Mouse (Mus musculus) neural tube, embryonic 12.5 days (tissue): Measurements from ENCODE around the gene Syt3. TPM values are rescaled to one million over a fixed set of nuclear protein-coding genes. Genes with fewer than 3 reads are reported as not detected.

Experiments used
- ATAC-seq: fragments of 200-750 bp; cut with Nextera tagmentation; 2 replicates; pipeline ENCODE4 v1.8.0; 2017; ENCODE audit warnings: low read depth, mild to moderate bottlenecking, moderate TSS enrichment, moderate library complexity; ENCODE audit not compliant: low FRiP score
- H3K27ac ChIP-seq: fragments of 300-500 bp; sonication (generic); 2 replicates; pipeline ENCODE4 v1.5.1; 2016
- H3K27me3 ChIP-seq: fragments of 300-500 bp; sonication (generic); replicated peaks from 2 replicates; pipeline ENCODE4 v1.6.1; 2016; ENCODE audit warnings: mild to moderate bottlenecking
- H3K36me3 ChIP-seq: fragments of 300-500 bp; sonication (generic); 2 replicates; pipeline ENCODE4 v1.6.1; 2016; ENCODE audit warnings: mild to moderate bottlenecking
- H3K4me1 ChIP-seq: fragments of 300-500 bp; sonication (generic); 2 replicates; pipeline ENCODE4 v1.6.1; 2016
- H3K4me2 ChIP-seq: fragments of 300-500 bp; sonication (generic); replicated peaks from 2 replicates; pipeline ENCODE4 v1.6.1; 2016; ENCODE audit warnings: mild to moderate bottlenecking
- H3K4me3 ChIP-seq: fragments of 300-500 bp; sonication (generic); 2 replicates; pipeline ENCODE4 v1.5.1; 2016
- H3K9ac ChIP-seq: fragments of 300-500 bp; sonication (generic); 2 replicates; pipeline ENCODE4 v1.6.1; 2016; ENCODE audit warnings: mild to moderate bottlenecking
- H3K9me3 ChIP-seq: fragments of 300-500 bp; sonication (generic); 2 replicates; pipeline ENCODE4 v1.6.1; 2016; ENCODE audit warnings: mild to moderate bottlenecking
- WGBS: fragments of 180-500 bp; shearing (Covaris S2); methylation state at CpG from one replicate; pipeline ENCODE4 v1.1.7; 2016; 5-methylcytosine and 5-hydroxymethylcytosine counted together
- polyA plus RNA-seq: library from polyadenylated mRNA; unstranded; fragments of >200 nt; fragmentation: Nextera tagmentation; extraction: Ambion mirVana; gene quantifications from 2 replicates; pipeline ENCODE4 v1.2.1, GENCODE M21; 2016

Syt3 gene
- polyA plus RNA-seq, 1 experiment from 2014 or later = 10.2 TPM

DNA sequence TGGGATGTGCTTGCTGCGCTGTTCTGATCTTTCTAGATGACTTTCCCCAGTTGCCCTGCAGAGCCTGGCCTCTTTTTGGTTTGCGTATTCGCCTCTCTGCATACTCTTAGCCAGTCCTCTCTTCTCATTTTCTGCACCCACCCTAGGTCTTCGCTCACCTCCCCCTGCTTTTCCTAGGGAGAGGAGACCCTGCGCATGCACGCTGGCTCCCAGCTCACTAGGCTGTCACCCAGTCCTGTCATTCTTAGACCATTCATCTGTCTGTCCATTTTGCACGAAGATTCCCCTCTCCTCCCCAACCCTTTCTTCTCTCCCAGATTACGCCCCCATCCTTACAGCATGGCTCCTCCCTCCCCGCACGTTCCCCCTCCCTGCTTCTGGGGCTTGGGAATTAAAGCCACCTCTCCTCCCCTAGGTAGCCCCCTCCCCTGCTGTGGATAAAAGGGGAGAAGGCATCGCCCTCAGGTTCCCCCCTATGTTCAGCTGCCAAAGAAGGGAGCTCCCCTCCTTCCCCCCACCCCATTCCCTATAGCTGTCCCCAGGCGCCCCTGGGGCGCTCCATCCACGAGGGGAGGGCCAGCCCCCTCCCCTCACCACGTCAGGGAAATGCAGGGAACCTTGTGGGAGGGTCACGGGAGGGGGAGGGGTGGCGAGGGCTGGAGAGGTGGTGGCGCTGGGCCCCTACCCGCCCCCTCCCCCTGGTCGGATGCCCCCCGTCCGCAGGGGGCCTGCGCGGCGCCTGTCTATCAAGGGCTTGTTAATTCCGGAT, 24.8 kb upstream of the Syt3 start:
- peak overlapping the region; percentile 22 for H3K27ac ChIP-seq
- peak; percentile 5; the same call in 1 of the 2 replicates for ATAC-seq
- H3K4me3 ChIP-seq = peak overlapping the region; percentile 35
- peak overlapping the region; percentile 44 for H3K9ac ChIP-seq
- no peaks in the 10 kb centered on the region for H3K9me3 ChIP-seq
- peak overlapping the region; percentile 79 for H3K4me2 ChIP-seq
- 3% methylated on average over 24 of the region's 26 CpGs for WGBS
- no peaks in the 10 kb centered on the region for H3K36me3 ChIP-seq
- peaks cover 72% of the 10 kb centered on the region for H3K27me3 ChIP-seq
- peaks cover 38% of the 10 kb centered on the region for H3K4me1 ChIP-seq

DNA sequence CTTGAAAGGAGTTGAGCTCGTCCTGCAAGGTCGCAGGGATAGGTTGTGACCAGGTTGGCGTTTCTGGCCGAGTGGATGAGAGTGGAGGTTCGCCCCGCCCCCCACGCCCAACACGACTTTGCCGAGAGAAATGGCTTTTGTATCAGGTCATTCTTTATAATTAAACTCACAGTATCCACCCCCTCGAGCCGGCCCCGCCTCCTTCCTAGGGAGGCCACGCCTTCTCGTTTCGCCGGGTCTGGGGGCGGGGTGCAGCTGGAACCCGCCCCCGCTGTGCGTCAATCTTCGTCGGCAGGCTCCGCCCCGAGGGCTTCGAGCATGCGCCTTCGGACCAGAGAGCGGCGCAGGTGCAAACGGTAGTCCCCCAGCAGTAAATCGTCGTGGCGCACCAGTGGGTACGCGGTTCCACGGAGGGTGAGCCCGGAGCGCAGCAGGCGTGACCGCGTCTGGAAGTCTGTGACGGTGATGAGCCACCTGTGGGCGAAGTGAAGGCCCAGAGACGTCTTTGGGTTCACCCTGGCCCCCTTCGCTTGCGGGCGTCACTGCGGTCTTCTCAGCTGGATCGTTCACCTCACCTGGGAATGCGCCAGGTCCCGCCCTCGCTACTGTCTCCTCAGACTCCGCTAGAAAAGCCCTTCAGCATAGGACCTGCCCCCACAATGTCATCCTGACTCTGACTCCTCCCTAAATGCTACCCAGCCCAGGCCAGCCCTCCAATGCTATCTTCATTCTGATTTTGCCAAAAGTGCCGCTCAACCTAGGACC, 23.8 kb upstream of the Syt3 start:
- peaks cover 62% of the 10 kb centered on the region for H3K27me3 ChIP-seq
- peak overlapping the region; percentile 48 for H3K9ac ChIP-seq
- peak overlapping the region; percentile 22; the same call in 1 of the 2 replicates for H3K27ac ChIP-seq
- no peaks in the 10 kb centered on the region for H3K36me3 ChIP-seq
- H3K4me1 ChIP-seq = peaks cover 38% of the 10 kb centered on the region
- WGBS = under 1% methylated on average over 54 of the region's 54 CpGs
- peak overlapping the region; percentile 35 for H3K4me3 ChIP-seq
- H3K9me3 ChIP-seq = no peaks in the 10 kb centered on the region
- peak overlapping the region; percentile 79 for H3K4me2 ChIP-seq
- peak; percentile 81 for ATAC-seq

DNA sequence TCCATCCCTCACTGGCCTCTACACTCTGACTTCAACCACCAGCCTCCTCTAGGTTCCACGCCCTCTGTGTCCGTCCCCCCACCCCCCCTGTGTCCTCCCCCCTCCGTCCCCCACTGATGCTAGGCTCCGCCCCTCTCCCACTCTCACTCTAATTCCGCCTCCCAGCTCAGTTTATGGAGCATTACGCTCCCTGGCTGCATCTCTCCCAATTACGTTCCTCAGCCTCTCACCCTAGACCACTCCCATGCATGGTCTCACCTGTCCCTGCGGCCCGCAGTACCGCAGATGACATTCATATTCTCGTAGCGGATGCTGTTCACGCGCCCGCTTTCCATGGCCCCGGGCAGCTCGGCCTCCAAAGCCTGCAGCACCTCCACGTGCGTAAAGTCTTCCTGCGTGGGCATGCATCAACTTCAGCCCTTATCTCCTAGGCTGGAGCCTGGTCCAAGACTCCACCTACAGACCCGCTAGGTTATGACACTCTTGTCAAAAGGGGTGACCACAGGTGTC, 23.1 kb upstream of the Syt3 start:
- peak overlapping the region; percentile 35; the same call in 1 of the 2 replicates for H3K4me3 ChIP-seq
- no peak overlapping the region for H3K27ac ChIP-seq
- no peaks in the 10 kb centered on the region for H3K9me3 ChIP-seq
- peak overlapping the region; percentile 79 for H3K4me2 ChIP-seq
- ATAC-seq = peak; percentile 5
- H3K4me1 ChIP-seq = peaks cover 38% of the 10 kb centered on the region
- H3K9ac ChIP-seq = peak overlapping the region; percentile 48
- peaks cover 59% of the 10 kb centered on the region for H3K27me3 ChIP-seq
- H3K36me3 ChIP-seq = no peaks in the 10 kb centered on the region
- 8% methylated on average over 21 of the region's 21 CpGs for WGBS

DNA sequence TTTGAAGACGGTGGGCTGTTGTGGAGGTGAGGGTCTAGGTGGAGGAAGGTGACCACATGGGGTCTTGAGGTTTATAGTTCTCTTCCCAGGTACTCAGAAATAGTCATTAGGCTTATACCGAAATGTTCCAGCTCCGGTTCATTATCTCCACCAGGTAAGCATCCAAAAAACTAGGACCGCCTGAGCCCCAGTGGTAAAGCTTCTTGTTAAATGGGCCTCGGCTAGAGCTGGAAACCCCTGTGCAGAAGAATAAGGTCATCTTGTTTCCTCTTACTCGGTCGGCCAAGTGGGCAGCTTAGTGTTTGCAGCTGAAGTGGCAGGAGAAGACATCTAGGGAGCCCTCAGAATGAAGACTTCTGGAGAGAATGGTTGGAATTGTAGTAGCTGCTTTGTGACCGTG, 11.2 kb upstream of the Syt3 start:
- no peak overlapping the region for H3K9ac ChIP-seq
- H3K27me3 ChIP-seq = no peaks in the 10 kb centered on the region
- no peaks in the 10 kb centered on the region for H3K36me3 ChIP-seq
- 94% methylated on average over 8 of the region's 8 CpGs for WGBS
- no peak for ATAC-seq
- H3K4me1 ChIP-seq = peaks cover 7% of the 10 kb centered on the region
- no peak overlapping the region for H3K4me3 ChIP-seq
- H3K9me3 ChIP-seq = no peaks in the 10 kb centered on the region
- H3K27ac ChIP-seq = no peak overlapping the region
- H3K4me2 ChIP-seq = no peak overlapping the region

DNA sequence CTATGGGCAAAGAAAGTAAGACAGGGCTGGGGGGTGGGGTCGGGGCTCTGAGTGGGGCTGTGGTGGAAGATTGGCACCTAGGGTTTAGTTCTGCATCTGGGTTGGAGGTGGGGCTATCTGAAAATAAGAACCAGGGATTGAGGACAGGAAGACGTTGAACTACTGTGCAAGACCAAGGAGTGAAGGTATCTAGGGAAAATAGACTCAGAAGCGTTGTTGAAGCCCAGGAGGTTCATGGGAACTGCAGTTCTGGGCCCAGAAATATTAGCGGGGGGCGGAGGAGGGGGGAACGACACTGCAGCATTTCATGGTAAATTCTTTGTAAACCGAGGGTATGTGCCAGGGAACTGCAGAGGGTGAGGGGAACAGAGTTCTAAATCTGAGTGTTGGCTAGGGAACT, 10.4 kb upstream of the Syt3 start:
- Histone ChIP-seq H3K27me3 (no peaks in the 10 kb centered on the region), H3K4me2 (peak overlapping the region; percentile 79), H3K36me3 (no peaks in the 10 kb centered on the region), H3K9me3 (no peaks in the 10 kb centered on the region), H3K4me3 (peak overlapping the region; percentile 31), H3K9ac (no peak overlapping the region), H3K27ac (no peak overlapping the region), H3K4me1 (peaks cover 7% of the 10 kb centered on the region)
- no peak; the same call in 1 of the 2 replicates for ATAC-seq
- 15% methylated on average over 7 of the region's 7 CpGs for WGBS

DNA sequence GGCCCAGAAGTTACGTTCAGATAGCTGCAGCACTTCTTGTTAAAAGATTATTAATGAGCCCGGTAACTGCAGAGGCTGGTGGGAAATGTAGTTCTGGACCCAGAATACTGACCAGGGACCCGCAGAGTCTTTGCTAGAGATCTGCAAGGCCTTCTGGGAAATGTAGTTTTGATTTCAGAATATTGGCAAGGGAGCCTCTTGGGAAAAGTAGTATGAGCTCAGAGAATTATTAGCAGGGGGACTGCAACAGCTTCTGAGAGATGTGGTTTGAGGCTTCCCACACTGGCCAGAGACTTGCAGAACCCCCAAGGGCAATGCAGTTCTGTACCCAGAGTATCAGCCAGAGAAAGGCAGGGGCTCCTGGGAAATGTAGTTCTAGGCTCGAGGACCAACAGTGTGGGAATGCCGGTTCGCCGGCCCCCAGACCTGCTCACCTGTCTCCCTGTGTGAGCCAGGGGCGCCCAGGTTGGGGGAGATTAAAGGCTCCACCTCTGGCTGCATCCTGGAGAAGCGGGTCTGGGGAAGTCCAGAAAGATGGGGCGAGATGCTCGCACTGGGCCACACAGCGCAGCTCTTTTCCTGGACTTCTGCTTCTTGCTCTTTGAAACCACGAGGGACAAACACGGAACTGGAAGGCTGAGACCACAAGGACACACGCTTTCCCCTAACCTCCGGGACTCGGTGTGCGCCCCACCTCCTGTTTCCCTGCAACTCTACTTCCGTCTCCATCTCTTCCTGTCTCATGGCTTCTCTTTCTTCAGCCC, 9.8 kb upstream of the Syt3 start:
- Histone ChIP-seq H3K27ac (peak overlapping the region; percentile 34; the same call in 1 of the 2 replicates), H3K9me3 (no peaks in the 10 kb centered on the region), H3K4me3 (peak overlapping the region; percentile 50), H3K4me1 (peaks cover 7% of the 10 kb centered on the region), H3K36me3 (no peaks in the 10 kb centered on the region), H3K9ac (peak overlapping the region; percentile 65), H3K4me2 (peak overlapping the region; percentile 79), H3K27me3 (no peaks in the 10 kb centered on the region)
- ATAC-seq = peak; percentile 91
- 0% methylated on average over 19 of the region's 19 CpGs for WGBS

DNA sequence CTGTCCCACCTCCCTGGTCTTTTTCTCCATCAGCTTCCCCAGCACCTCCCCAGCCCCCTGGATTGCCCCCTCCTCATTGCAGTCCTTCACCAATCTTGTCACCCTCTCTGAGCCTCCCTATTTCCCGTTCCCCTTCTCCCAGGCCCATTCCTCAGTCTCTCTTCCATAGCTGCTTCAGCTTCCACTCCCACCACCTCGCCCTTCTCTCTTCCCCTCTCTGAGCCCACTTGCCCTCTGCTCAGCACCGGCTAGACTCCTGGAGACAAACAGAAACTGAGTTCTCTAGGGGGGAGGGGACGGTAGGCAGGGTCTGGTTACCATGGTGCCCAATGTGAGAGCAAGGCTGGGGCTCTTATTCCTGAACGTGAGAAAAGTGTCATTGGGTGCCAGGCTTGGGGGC, 9.1 kb upstream of the Syt3 start:
- no peaks in the 10 kb centered on the region for H3K9me3 ChIP-seq
- H3K4me2 ChIP-seq = peak overlapping the region; percentile 79
- H3K27ac ChIP-seq = peak overlapping the region; percentile 34; the same call in 1 of the 2 replicates
- H3K4me3 ChIP-seq = peak overlapping the region; percentile 50
- H3K36me3 ChIP-seq = no peaks in the 10 kb centered on the region
- peaks cover 7% of the 10 kb centered on the region for H3K4me1 ChIP-seq
- peak; percentile 39 for ATAC-seq
- H3K9ac ChIP-seq = peak overlapping the region; percentile 65
- 0% methylated on average over 5 of the region's 5 CpGs for WGBS
- no peaks in the 10 kb centered on the region for H3K27me3 ChIP-seq

DNA sequence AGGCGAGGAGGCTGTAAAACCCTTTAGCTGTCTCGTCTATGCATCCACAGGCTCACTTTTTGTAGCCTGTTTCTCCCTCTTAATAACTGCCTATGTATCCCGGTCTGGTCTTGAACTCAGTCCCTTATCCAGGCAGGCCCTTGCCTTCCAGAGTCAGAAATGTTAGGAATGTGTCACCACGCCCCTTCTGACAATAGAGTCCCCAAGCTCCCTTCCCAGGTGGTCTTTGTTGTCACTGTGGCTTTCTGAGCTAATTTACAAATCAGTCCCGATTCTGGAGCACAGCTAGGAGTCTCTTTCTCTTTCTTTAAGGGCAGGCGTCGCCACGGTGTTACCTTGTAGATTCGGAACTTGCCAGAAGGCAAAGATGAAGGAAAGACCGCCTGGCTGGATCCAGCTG, 8.7 kb upstream of the Syt3 start:
- peak overlapping the region; percentile 50; the same call in 1 of the 2 replicates for H3K4me3 ChIP-seq
- no peaks in the 10 kb centered on the region for H3K9me3 ChIP-seq
- WGBS = 3% methylated on average over 10 of the region's 10 CpGs
- H3K27ac ChIP-seq = no peak overlapping the region
- no peaks in the 10 kb centered on the region for H3K27me3 ChIP-seq
- H3K4me2 ChIP-seq = peak overlapping the region; percentile 79
- H3K4me1 ChIP-seq = peaks cover 7% of the 10 kb centered on the region
- no peak overlapping the region for H3K9ac ChIP-seq
- no peak for ATAC-seq
- no peaks in the 10 kb centered on the region for H3K36me3 ChIP-seq

DNA sequence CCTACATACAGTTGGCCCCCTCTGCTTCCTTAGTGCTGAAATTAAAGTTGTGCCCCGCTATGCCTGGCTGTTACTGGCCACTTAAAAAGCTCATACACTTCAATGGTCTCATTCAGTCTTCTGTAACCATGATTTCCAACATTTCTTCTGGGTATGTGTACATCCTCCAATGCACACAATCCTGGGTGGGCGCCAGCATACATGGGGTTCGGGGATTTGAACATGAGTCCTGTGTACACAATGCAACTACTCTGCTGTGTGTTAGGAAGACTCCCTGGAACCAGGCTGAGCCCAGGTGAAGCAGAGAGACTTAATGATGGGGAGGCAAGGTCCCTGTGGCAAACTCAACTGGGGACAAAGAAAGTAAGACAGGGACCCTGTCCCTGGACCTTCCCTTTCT, 8.1 kb upstream of the Syt3 start:
- ATAC-seq = no peak
- Histone ChIP-seq H3K4me3 (no peak overlapping the region), H3K36me3 (no peaks in the 10 kb centered on the region), H3K27ac (no peak overlapping the region), H3K9ac (no peak overlapping the region), H3K4me2 (no peak overlapping the region), H3K4me1 (peaks cover 7% of the 10 kb centered on the region), H3K9me3 (no peaks in the 10 kb centered on the region), H3K27me3 (no peaks in the 10 kb centered on the region)
- WGBS = 65% methylated on average over 3 of the region's 3 CpGs

DNA sequence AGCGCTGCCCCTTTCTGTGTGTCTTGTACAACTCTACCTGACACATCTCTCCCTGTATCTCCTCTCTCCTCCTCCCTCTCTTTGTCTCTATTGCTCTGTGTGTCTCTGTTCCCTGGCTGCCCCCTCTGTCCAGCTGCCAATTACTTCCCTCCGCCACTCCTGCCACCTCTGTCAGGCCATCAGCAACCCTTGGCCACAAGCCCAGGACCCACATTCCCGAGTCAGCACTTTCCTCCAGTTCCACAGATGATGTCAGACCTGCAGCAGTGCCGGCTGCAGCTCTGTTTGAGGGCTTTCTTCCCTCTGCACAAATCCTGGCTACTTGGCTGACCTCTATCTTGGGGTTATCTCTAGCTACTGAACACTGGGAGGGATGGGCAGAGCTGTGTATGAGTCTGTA, 5.6 kb upstream of the Syt3 start:
- H3K9ac ChIP-seq = no peak overlapping the region
- no peak overlapping the region for H3K4me2 ChIP-seq
- H3K27ac ChIP-seq = no peak overlapping the region
- no peaks in the 10 kb centered on the region for H3K9me3 ChIP-seq
- H3K36me3 ChIP-seq = no peaks in the 10 kb centered on the region
- 68% methylated on average over 4 of the region's 4 CpGs for WGBS
- no peak overlapping the region for H3K4me3 ChIP-seq
- no peak for ATAC-seq
- H3K4me1 ChIP-seq = peaks cover 7% of the 10 kb centered on the region
- no peaks in the 10 kb centered on the region for H3K27me3 ChIP-seq

DNA sequence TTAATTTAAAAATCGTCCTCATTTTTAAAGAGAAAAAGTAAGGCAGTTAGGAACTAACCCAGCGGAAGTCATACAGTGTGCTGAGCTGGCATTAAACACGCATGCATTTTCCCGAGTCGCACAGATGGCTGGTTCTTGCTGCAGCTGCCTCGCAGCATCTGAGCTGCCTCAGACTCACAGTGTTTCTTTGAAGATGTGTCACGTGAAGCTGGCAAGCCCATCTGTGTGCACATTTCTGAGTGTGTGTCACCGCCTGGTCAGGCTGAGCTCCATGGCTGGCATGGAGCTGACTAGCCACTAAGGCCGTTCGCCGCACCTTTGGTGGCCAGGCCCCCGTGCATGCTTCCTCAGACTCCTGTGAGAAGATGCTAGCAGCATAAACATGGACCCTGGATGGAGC, 1.4 kb upstream of the Syt3 start:
- Histone ChIP-seq H3K9me3 (no peaks in the 10 kb centered on the region), H3K9ac (no peak overlapping the region), H3K4me1 (peaks cover 9% of the 10 kb centered on the region; the same call in 1 of the 2 replicates), H3K27me3 (peaks cover 10% of the 10 kb centered on the region), H3K27ac (no peak overlapping the region), H3K4me3 (no peak overlapping the region), H3K4me2 (no peak overlapping the region), H3K36me3 (no peaks in the 10 kb centered on the region)
- ATAC-seq = no peak
- WGBS = 75% methylated on average over 12 of the region's 12 CpGs

DNA sequence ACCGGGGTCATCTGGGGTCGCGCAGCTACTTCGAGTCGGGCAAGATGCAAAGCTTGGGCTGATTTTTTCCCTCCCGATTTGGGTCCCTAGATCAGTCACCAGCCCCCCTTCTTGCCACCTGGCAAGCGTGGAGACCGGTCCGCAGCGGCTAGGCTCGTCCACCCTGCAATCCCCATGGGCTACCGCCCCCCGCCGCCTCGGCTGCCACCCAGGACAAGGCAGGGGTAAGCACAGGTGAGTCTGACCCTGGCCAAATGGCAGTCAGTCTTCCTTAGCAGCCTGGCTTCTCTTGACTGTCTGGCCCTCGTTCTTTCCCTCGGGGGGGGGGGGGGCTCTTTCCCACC, 786 bp downstream of the Syt3 start:
- Histone ChIP-seq H3K4me3 (peak overlapping the region; percentile 47), H3K27ac (no peak overlapping the region), H3K9ac (peak overlapping the region; percentile 56), H3K27me3 (peaks cover 15% of the 10 kb centered on the region), H3K4me2 (peak overlapping the region; percentile 94), H3K9me3 (no peaks in the 10 kb centered on the region), H3K36me3 (no peaks in the 10 kb centered on the region), H3K4me1 (peaks cover 9% of the 10 kb centered on the region; the same call in 1 of the 2 replicates)
- ATAC-seq = peak; percentile 76
- 1% methylated on average over 17 of the region's 17 CpGs for WGBS
